Mouse (Mus musculus): ENCODE data around the gene Prrxl1.

The Prrxl1 gene

GRCm38 (mm10) chr14:32599290-32600041 lies at the start of gene Prrxl1:
Prrxl1 (plus strand) TSS chr14:32599407.
- in situ Hi-C loops (cut with MboI; ENCODE audit: low sequenced_read_pairs), result no loop called here

DNA sequence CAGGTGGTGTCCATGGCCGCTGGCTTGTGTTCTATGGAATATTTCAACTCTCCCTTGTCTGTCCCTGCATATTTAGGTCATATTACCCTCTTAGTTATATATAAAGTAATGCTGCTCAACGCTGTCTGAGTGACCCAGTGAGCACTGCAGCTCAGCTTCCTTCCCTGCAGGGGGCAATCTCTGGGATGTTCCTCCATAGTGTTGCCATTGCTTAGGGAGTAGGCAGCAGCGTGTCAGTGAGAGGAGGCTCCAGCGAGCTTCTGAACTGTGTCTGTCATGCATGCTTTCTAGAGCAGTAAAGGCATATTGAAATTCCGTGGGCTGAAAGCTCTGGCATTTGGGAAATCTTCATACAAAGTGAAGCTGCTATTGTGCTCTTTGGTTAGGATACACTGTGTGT lies 47.4 kb upstream of the Prrxl1 start:
- in situ Hi-C loops (cut with MboI; ENCODE audit: low sequenced_read_pairs), result no loop called here

- in situ Hi-C loops (cut with MboI; ENCODE audit: low sequenced_read_pairs), result no loop called here
Measured at GRCm38 (mm10) chr14:32553198-32553903, 45.9 kb upstream of the Prrxl1 start.

DNA sequence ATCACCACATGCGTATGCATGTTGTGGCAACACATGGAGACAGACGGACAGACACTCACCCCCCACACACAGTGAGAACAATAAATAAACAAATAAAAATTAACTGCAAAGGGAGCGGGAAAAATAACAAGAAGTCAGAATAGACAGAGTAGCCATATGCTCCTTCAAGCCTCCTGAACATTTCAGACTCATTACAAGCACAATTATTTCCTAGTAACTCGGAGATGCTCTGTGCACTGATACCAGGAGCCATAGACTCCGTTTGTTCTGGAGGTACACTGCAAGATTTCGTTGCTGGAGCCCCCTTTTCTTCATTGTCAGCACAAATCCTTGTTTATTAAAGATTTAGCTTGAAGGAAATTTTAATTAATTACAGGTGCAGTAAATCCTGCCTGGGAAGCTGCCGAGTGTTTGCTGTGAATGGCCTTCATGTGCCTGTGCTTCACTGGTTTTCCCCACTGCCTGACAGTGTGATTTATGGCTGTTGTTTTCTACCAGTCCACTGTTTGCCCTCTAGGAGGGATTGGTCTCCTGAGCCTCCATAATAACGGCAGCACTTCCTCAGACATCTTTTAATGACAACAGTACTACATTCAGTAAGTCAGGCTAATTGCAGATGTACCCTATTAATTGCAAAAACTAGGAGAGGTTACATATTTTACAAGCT lies 44.2 kb upstream of the Prrxl1 start:
- in situ Hi-C loops (cut with MboI; ENCODE audit: low sequenced_read_pairs), result no loop called here

- in situ Hi-C loops (cut with MboI; ENCODE audit: low sequenced_read_pairs), result no loop called here
Measured at GRCm38 (mm10) chr14:32561428-32561827, 37.8 kb upstream of the Prrxl1 start.

DNA sequence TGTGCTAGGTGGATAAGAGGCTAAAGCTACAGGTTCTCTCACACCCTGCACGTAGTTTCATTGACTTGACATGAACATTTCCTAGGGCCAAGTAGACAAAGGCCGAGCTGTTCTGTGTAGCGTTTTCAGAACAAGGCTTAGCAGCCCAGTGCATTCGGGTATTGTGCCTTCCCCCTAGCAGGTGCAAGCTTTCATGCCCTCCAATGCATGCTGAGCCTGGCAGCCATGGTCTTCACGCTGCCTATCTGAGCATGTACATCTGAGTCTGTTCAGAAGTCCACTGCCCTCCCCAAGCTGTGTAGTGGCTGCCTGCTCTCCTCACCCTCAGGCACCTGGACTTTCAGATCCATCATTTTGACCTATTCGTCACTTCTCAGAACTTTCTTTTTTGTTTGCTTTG lies 35.5 kb upstream of the Prrxl1 start:
- in situ Hi-C loops (cut with MboI; ENCODE audit: low sequenced_read_pairs), result no loop called here

- in situ Hi-C loops (cut with MboI; ENCODE audit: low sequenced_read_pairs), result no loop called here
Measured at GRCm38 (mm10) chr14:32572519-32572918, 26.7 kb upstream of the Prrxl1 start.

GRCm38 (mm10) chr14:32578420-32578819 lies 20.8 kb upstream of the Prrxl1 start:
- in situ Hi-C loops (cut with MboI; ENCODE audit: low sequenced_read_pairs), result no loop called here

GRCm38 (mm10) chr14:32583696-32584095 lies 15.5 kb upstream of the Prrxl1 start:
- in situ Hi-C loops (cut with MboI; ENCODE audit: low sequenced_read_pairs), result no loop called here

GRCm38 (mm10) chr14:32587013-32587784 lies 12.0 kb upstream of the Prrxl1 start:
- in situ Hi-C loops (cut with MboI; ENCODE audit: low sequenced_read_pairs), result no loop called here

DNA sequence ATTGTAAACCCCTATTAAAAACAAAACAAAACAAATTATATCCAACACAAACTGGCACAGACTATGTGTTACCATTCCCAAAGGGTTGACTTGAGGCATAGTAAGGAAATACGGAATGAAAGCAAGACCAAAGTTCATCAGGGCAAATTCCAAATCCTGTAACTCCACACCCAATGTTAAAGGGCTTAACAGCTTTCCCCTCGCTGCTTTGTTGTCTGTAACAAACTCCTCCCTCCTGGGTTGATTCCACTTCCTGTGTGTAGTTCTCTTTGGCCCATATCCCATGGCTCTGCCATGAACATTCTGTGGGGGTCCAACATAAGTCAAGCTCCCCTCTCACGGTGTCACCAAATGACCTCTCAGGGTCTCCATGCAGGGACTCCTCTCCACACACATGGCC lies 8.8 kb upstream of the Prrxl1 start:
- in situ Hi-C loops (cut with MboI; ENCODE audit: low sequenced_read_pairs), result no loop called here

DNA sequence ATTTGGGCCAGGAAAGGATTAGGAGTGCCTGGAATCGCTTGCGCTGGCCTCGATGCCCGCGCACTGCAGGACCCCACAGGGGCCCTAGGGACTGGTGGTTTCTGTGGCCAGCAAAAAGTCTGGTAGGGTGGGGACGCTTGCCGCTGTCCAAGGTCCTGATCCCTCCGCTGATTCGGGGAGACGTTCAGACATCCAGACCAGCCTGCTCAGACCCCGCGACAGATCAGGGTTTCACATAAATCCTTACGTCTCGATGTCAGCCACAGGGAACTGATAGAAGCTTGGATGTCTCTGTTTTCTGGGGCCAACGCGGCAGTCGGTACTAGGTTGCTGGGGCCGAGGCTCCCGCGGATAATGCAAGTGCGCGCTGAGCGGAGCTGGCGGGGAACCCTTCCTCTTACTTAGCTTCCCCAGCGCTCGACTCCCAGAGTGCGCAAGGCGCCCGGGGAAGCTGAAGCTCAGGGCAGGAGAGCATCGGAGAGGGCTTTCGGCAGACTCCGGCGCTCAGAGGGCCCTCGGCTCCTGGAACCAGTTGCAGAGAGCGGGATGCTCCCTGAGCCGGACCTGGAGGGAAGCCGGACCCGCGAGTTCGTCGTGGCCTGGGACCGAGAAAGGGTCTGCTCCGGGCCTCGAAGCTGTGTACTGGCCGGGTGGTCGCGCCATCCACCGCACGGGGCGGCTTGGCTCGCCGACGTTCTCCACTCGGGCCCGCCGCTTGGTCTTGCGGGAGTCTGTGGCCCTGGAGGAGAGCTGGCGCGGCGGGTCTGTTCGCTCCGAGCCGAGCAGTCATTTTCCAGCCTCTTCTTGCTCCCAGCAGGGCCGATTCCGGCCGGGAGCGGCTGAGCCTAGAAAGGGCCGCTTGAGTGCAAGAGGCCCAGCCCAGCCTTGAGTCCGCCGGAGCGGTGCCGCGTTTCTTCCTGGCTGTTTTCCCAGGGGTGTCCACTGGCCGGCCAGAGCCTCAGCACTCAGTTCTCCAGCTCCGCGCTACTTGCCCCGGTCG lies 1.7 kb upstream of the Prrxl1 start:
- in situ Hi-C loops (cut with MboI; ENCODE audit: low sequenced_read_pairs), result no loop called here

DNA sequence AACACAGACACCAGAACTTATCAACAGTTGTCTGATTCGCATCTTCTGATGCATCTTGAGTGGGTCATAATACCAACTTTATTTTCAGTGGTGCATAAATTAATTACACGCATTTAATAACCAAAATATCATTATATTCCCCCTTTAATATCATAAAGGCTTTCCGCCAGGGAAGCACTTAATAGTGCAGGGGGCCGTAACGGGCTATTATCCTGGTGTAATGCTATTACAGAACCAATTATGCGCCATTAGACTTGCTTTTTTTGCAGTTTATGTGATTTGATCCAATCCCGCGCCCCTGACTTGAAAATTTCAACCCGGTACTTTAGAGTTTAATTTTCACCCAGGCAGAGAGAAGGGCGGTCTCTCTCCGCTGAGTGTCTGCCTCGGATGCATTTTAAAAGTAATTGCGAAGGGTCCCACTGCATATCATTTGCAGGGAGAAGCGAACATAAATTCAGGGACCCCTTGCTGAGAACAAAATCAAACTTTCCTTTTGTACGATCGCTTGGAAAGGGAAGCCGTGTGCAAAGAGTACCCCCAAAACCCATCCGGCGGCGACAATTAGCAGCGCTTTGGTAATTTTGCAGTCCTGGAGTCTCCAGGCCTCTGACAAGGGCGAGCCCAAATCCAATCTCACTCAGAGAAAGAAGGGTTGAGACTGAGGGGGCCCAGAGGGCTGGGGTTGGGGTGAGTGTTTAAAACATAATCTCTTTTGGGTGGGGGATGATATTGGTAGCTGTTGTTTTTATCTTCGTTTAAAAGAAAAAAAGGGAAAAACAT lies 579 bp upstream of the Prrxl1 start:
- in situ Hi-C loops (cut with MboI; ENCODE audit: low sequenced_read_pairs), result no loop called here

DNA sequence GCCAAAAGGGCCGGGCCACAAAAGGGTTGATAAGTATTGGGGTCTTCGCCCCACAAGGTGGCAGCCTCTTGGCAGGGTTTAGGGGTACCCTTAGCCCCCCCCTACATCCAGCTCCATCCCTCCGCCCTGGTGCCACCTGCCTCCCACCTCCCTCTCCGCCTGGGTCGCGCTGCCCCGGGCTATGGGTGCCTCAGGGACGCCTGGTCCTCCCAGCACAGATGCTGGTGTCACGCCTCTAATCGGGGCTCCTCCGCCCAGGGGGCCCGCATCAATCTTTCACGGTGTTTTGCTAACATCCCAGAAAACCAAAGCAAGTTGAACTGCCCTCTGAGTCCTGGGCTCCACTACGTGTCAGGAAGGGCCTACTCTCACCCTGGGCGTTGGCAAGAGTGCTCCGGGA lies 903 bp downstream of the Prrxl1 start:
- in situ Hi-C loops (cut with MboI; ENCODE audit: low sequenced_read_pairs), result no loop called here

GRCm38 (mm10) chr14:32605508-32605907 lies 6.3 kb downstream of the Prrxl1 start:
- in situ Hi-C loops (cut with MboI; ENCODE audit: low sequenced_read_pairs), result no loop called here

DNA sequence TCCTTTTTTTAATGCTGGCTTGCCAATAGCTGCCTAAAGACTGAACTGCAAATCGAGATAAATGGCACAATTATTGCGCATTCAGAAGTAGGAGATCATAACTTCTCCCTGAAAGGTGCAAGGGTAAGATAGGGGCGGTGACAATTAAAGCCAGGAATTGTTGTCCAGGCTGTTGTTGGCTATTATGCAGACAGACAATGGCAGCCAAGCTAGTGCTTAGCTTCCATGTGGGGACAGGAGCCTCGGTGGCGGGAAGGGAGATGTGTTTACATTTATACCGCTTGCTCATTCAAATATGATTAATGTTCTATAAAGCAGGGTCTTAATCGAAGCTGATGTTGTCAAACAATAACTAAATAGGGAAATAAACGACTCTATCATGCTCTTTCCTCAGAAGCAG lies 7.1 kb downstream of the Prrxl1 start:
- in situ Hi-C loops (cut with MboI; ENCODE audit: low sequenced_read_pairs), result no loop called here

- in situ Hi-C loops (cut with MboI; ENCODE audit: low sequenced_read_pairs), result no loop called here
Measured at GRCm38 (mm10) chr14:32609392-32609791, 10.2 kb downstream of the Prrxl1 start.

GRCm38 (mm10) chr14:32617253-32617652 lies 18.0 kb downstream of the Prrxl1 start:
- in situ Hi-C loops (cut with MboI; ENCODE audit: low sequenced_read_pairs), result no loop called here

GRCm38 (mm10) chr14:32624245-32624644 lies 25.0 kb downstream of the Prrxl1 start:
- in situ Hi-C loops (cut with MboI; ENCODE audit: low sequenced_read_pairs), result no loop called here
